ENCODE assay signal across 8 mouse cellular contexts in the genomic region with DNA sequence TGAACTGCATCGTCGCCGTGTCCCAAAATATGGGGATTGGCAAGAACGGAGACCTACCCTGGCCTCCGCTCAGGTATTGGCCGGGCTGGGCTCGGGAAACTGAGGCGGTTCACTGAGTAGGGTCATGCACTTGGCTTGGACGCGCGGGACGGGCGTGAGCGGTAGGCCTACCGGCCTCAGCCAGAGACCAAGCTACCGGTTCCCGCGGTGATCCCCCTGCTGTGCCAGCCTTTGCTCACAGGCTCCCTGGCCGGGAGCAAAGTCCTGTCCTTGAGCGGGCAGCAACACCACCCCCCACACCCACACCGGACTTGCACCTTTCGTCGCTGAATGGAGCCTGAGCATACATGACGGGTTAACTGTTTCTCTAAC. TPM values are rescaled to one million over a fixed set of nuclear protein-coding genes. Genes with fewer than 3 reads are reported as not detected.
A peak's percentile ranks its signal among the peaks of the same experiment; 100 is the strongest.
DNase-seq lines count a peak whose midpoint lies in the region; ATAC-seq and TF ChIP-seq lines count a peak whose summit lies in the region.

No protein-coding gene starts in this region.

- H3K4me2 ChIP-seq in kidney, embryonic 15.5 days: peak overlapping the region; percentile 97
- peak overlapping the region; percentile 97 for H3K4me2 ChIP-seq in midbrain, embryonic 13.5 days (replicated peaks)

- peak overlapping the region; percentile 74 for H3K9ac ChIP-seq in liver, adult 2 months (ENCODE audit: low read depth, low read length)
- H3K9ac ChIP-seq in kidney, embryonic 15.5 days: peak overlapping the region; percentile 70
- peak overlapping the region; percentile 71 for H3K9ac ChIP-seq in midbrain, embryonic 13.5 days (replicated peaks)

- peak; percentile 57 for ATAC-seq in kidney, embryonic 15.5 days (replicated peaks; ENCODE audit: low FRiP score)
- peak; percentile 77 for ATAC-seq in midbrain, embryonic 13.5 days

- peak overlapping the region; percentile 79 for H3K4me3 ChIP-seq in liver, adult 2 months (ENCODE audit: insufficient read depth, low read depth, low read length)
- peak overlapping the region; percentile 83 for H3K4me3 ChIP-seq in forebrain, embryonic 10.5 days
- peak overlapping the region; percentile 73 for H3K4me3 ChIP-seq in kidney, embryonic 15.5 days (replicated peaks)
- peak overlapping the region; percentile 67 for H3K4me3 ChIP-seq in midbrain, embryonic 13.5 days (replicated peaks)

- peaks cover 4% of the 10 kb centered on the region; the same call in 1 of the 2 replicates for H3K79me2 ChIP-seq in liver, adult 2 months (ENCODE audit: control insufficient read depth, insufficient read depth, low read length)

- no peaks in the 10 kb centered on the region for H3K27me3 ChIP-seq in liver, adult 2 months (ENCODE audit: control insufficient read depth, insufficient read depth, low read length)
- H3K27me3 ChIP-seq in forebrain, embryonic 10.5 days (ENCODE audit: poor library complexity, severe bottlenecking): no peaks in the 10 kb centered on the region
- no peaks in the 10 kb centered on the region for H3K27me3 ChIP-seq in kidney, embryonic 15.5 days
- H3K27me3 ChIP-seq in midbrain, embryonic 13.5 days: no peaks in the 10 kb centered on the region

- peak overlapping the region; percentile 84 for H3K27ac ChIP-seq in liver, adult 2 months (replicated peaks; ENCODE audit: insufficient read depth, low read depth, low read length)
- H3K27ac ChIP-seq in forebrain, embryonic 10.5 days: peak overlapping the region; percentile 95
- peak overlapping the region; percentile 96 for H3K27ac ChIP-seq in kidney, embryonic 15.5 days
- 0 out of 2 replicates have a peak overlapping the region, but pooled peaks have one; percentile 5 for H3K27ac ChIP-seq in midbrain, embryonic 13.5 days

- no peak for TF ChIP-seq POLR2A in liver, adult 2 months (IDR thresholded peaks at IDR 0.05; ENCODE audit: extremely low read depth, insufficient read depth, low read length)

- H3K4me1 ChIP-seq in liver, adult 2 months (ENCODE audit: control insufficient read depth, insufficient read depth, low read length): peaks cover 5% of the 10 kb centered on the region; the same call in 1 of the 2 replicates
- H3K4me1 ChIP-seq in forebrain, embryonic 10.5 days: peaks cover 34% of the 10 kb centered on the region
- H3K4me1 ChIP-seq in kidney, embryonic 15.5 days: peaks cover 24% of the 10 kb centered on the region
- H3K4me1 ChIP-seq in midbrain, embryonic 13.5 days (replicated peaks): peaks cover 29% of the 10 kb centered on the region

- peaks cover 23% of the 10 kb centered on the region for H3K36me3 ChIP-seq in liver, adult 2 months (ENCODE audit: control insufficient read depth, insufficient read depth, low read length)
- H3K36me3 ChIP-seq in forebrain, embryonic 10.5 days (replicated peaks): peaks cover 62% of the 10 kb centered on the region
- H3K36me3 ChIP-seq in kidney, embryonic 15.5 days: peaks cover 30% of the 10 kb centered on the region
- H3K36me3 ChIP-seq in midbrain, embryonic 13.5 days: peaks cover 18% of the 10 kb centered on the region

- DNase-seq in liver, adult 2 months (ENCODE audit: extremely low read depth, low read depth, low spot score): peak; percentile 61
- DNase-seq in liver: no peak
- no peak for DNase-seq in forebrain, embryonic 10.5 days (ENCODE audit: extremely low spot score, low spot score)
- no peak for DNase-seq in layer of hippocampus, postnatal 14 days (ENCODE audit: low spot score in 2 of 2)
- DNase-seq in cerebellum, adult 11 months: no peak
- DNase-seq in spleen, adult 18-20 months: no peak

- no peaks in the 10 kb centered on the region for H3K9me3 ChIP-seq in forebrain, embryonic 10.5 days
- H3K9me3 ChIP-seq in kidney, embryonic 15.5 days (replicated peaks): no peaks in the 10 kb centered on the region
- no peaks in the 10 kb centered on the region for H3K9me3 ChIP-seq in midbrain, embryonic 13.5 days

- under 1% methylated on average over 24 of the region's 24 CpGs for WGBS in liver, adult 2 months
- WGBS in forebrain, embryonic 10.5 days: 0% methylated on average over 24 of the region's 24 CpGs
- under 1% methylated on average over 24 of the region's 24 CpGs for WGBS in kidney, embryonic 15.5 days
- 0% methylated on average over 24 of the region's 24 CpGs for WGBS in midbrain, embryonic 13.5 days

- no peak for TF ChIP-seq CTCF in liver, adult 2 months (IDR thresholded peaks at IDR 0.05; ENCODE audit: low read depth, low read length)

RNA-seq across cellular contexts. Expression of a gene that starts 0.5 kb away (rescaled TPM):
- 16.9 TPM in 2 replicates for total RNA-seq in liver, adult 2 months (2014; rRNA removed)
- 2.7 and 3.0 TPM in 2 replicates for polyA plus RNA-seq in liver, adult 2 months (2012; rRNA removed)
- 36.1 and 37.5 TPM in 2 replicates for polyA plus RNA-seq in forebrain, embryonic 10.5 days (2016; fragmentation: Nextera tagmentation; extraction: Ambion mirVana)
- polyA plus RNA-seq in kidney, embryonic 15.5 days (2015; fragmentation: Nextera tagmentation; extraction: Ambion mirVana): 29.6 and 33.1 TPM in 2 replicates
- polyA plus RNA-seq in midbrain, embryonic 13.5 days (2015; fragmentation: Nextera tagmentation; extraction: Ambion mirVana): 26.7 and 27.3 TPM in 2 replicates
- 10 to 100 TPM; 24.7 to 29.0 TPM for total RNA-seq in layer of hippocampus, postnatal 14 days (2021)

RNA-seq across cellular contexts. Expression of a gene that starts 0.7 kb away (rescaled TPM):
- total RNA-seq in liver, adult 2 months (2014; rRNA removed): 17.1 and 17.5 TPM in 2 replicates
- polyA plus RNA-seq in liver, adult 2 months (2012; rRNA removed): 4.6 and 6.0 TPM in 2 replicates
- polyA plus RNA-seq in forebrain, embryonic 10.5 days (2016; fragmentation: Nextera tagmentation; extraction: Ambion mirVana): 31.7 and 31.8 TPM in 2 replicates
- polyA plus RNA-seq in kidney, embryonic 15.5 days (2015; fragmentation: Nextera tagmentation; extraction: Ambion mirVana): 22.0 and 22.9 TPM in 2 replicates
- polyA plus RNA-seq in midbrain, embryonic 13.5 days (2015; fragmentation: Nextera tagmentation; extraction: Ambion mirVana): 8.5 and 8.6 TPM in 2 replicates
- 1 to 10 TPM; 1.8 to 2.1 TPM for total RNA-seq in layer of hippocampus, postnatal 14 days (2021)

RNA-seq across cellular contexts. Expression of a gene that starts 49.5 kb away (rescaled TPM):
- total RNA-seq in liver, adult 2 months (2014; rRNA removed): not detected in 2 replicates
- not detected in 2 replicates for polyA plus RNA-seq in liver, adult 2 months (2012; rRNA removed)
- polyA plus RNA-seq in forebrain, embryonic 10.5 days (2016; fragmentation: Nextera tagmentation; extraction: Ambion mirVana): 1.0 and 1.5 TPM in 2 replicates
- polyA plus RNA-seq in kidney, embryonic 15.5 days (2015; fragmentation: Nextera tagmentation; extraction: Ambion mirVana): 0.95 and 1.4 TPM in 2 replicates
- polyA plus RNA-seq in midbrain, embryonic 13.5 days (2015; fragmentation: Nextera tagmentation; extraction: Ambion mirVana): 0.88 and 1.0 TPM in 2 replicates
- total RNA-seq in layer of hippocampus, postnatal 14 days (2021): not detected

Comparison
In these comparisons a context has a peak if more than half of its experiments do, and no peak if none do; other contexts are left out.
1. H3K27ac ChIP-seq: peak in every context shown above with its lines; median percentile 96 in kidney, embryonic 15.5 days; 95 in forebrain, embryonic 10.5 days; 84 in liver, adult 2 months; 5 in midbrain, embryonic 13.5 days.